Mouse (Mus musculus) liver, embryonic 11.5 days (tissue): ENCODE results near the gene Tmco4. TPM values are rescaled to one million over a fixed set of nuclear protein-coding genes. Genes with fewer than 3 reads are reported as not detected.
A peak's percentile ranks its signal among the peaks of the same experiment; 100 is the strongest.

ENCODE experiments used
- ATAC-seq: fragments of 200-750 bp; cut with Nextera tagmentation; replicated peaks from 2 replicates; pipeline ENCODE4 v1.8.0; 2017; ENCODE audit warnings: moderate number of reproducible peaks, mild to moderate bottlenecking, moderate TSS enrichment, moderate library complexity; ENCODE audit not compliant: low FRiP score
- DNase-seq: peaks from one replicate; pipeline ENCODE4 v3.0.0-alpha.2; 2017; ENCODE audit warnings: low spot score
- H3K27ac ChIP-seq: fragments of 300-500 bp; sonication (generic); 2 replicates; pipeline ENCODE4 v1.5.1; 2014; ENCODE audit warnings: mild to moderate bottlenecking, low read depth, low read length, control low read depth
- H3K27me3 ChIP-seq: fragments of 300-500 bp; sonication (generic); replicated peaks from 2 replicates; pipeline ENCODE4 v1.6.1; 2014; ENCODE audit warnings: low read length, mixed read lengths; ENCODE audit not compliant: control insufficient read depth, insufficient read depth
- H3K36me3 ChIP-seq: fragments of 300-500 bp; sonication (generic); 2 replicates; pipeline ENCODE4 v1.6.1; 2014; ENCODE audit warnings: mild to moderate bottlenecking, low read length, moderate library complexity, mixed read lengths; ENCODE audit not compliant: control insufficient read depth, insufficient read depth
- H3K4me1 ChIP-seq: fragments of 300-500 bp; sonication (generic); replicated peaks from 2 replicates; pipeline ENCODE4 v1.6.1; 2014; ENCODE audit warnings: low read length, mixed read lengths; ENCODE audit not compliant: control insufficient read depth, insufficient read depth
- H3K4me2 ChIP-seq: fragments of 300-500 bp; sonication (generic); 2 replicates; pipeline ENCODE4 v1.6.1; 2014; ENCODE audit warnings: mild to moderate bottlenecking, control low read depth, moderate library complexity
- H3K4me3 ChIP-seq: fragments of 300-500 bp; sonication (generic); 2 replicates; pipeline ENCODE4 v1.5.1; 2014; ENCODE audit warnings: low read depth, low read length, control low read depth
- H3K9ac ChIP-seq: fragments of 300-500 bp; sonication (generic); 2 replicates; pipeline ENCODE4 v1.6.1; 2014; ENCODE audit warnings: low read depth, low read length, control low read depth
- H3K9me3 ChIP-seq: fragments of 300-500 bp; sonication (generic); 2 replicates; pipeline ENCODE4 v1.6.1; 2016; ENCODE audit warnings: low read length, inconsistent platforms, mixed read lengths; ENCODE audit not compliant: control insufficient read depth
- whole genome bisulfite sequencing: fragments of 180-500 bp; shearing (Covaris S2); extraction: QIAGEN DNeasy Blood & Tissue Kit; methylation state at CpG from one replicate; pipeline ENCODE4 v1.1.7; 2014; 5-methylcytosine and 5-hydroxymethylcytosine counted together
- polyA plus RNA-seq: library from polyadenylated mRNA; unstranded; fragments of >200 nt; fragmentation: Nextera tagmentation; extraction: Ambion mirVana; gene quantifications from 2 replicates; pipeline ENCODE4 v1.2.1, GENCODE M21; 2014

The Tmco4 gene
- polyA plus RNA-seq, result 1.5 and 1.9 TPM in 2 replicates

DNA sequence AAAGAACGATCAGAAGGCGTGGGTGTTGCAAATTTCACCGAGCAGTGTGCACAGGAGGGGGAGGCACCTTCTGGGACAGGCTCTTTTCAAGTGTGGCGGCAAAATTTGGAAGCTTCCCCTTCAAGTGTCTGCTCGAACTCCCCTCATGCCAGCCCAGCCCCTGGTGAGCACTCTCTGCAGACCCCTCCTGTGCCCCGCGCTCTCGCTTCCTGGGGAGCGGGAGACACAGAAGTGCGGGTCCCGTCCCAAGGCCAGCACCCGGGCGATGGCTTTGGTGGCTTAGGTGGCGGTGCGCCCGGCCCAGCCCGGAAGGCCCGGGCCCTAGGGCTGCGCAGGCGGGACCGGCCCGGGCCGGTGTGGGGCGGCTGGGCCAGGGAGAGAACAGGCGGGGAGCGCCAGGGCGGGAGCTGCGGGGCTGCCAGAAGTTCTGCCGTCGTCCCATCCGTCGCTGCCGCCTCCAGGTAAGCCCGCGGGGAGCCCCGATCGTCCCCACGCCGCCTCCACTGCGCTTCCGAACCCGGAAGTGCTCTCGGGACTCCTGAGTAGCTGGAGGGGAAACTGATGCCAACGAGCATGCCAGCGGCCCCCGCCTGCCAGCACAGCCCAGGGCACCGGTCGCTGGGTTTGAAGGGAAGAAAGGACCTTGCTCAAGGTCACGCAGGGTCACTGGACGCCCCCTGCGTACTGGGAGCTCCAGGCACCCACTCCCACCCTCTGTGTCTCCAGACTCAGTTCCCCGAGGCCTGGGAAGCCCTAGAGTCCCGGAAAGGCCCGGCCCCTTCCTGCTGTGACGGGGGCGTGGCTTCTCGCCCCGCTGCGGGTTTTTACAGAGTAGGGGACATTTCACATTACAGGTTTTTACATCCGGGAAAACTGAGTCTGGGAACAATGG, at the start of gene Tmco4:
Tmco4 (plus strand) TSS at position 62 of the 892 bp plus-strand sequence.
- ATAC-seq (peak; percentile 82), DNase-seq (peak; percentile 82)
- Histone ChIP-seq H3K27ac (peak within 1 kb of the TSS; percentile 70), H3K36me3 (no peaks in the 10 kb centered on the region), H3K4me3 (peak within 1 kb of the TSS; percentile 73), H3K27me3 (no peaks in the 10 kb centered on the region), H3K4me1 (peaks cover 9% of the 10 kb centered on the region), H3K9me3 (no peaks in the 10 kb centered on the region), H3K4me2 (peak within 1 kb of the TSS; percentile 88), H3K9ac (peak within 1 kb of the TSS; percentile 84)
- WGBS, result under 1% methylated on average over 60 of the region's 60 CpGs

GRCm38 (mm10) chr4:138925561-138925960, 47.1 kb upstream of the Tmco4 start:
- no peak for DNase-seq
- Histone ChIP-seq H3K9ac (no peak overlapping the region), H3K4me1 (no peaks in the 10 kb centered on the region), H3K27me3 (peaks cover 7% of the 10 kb centered on the region), H3K4me3 (no peak overlapping the region), H3K27ac (no peak overlapping the region), H3K36me3 (no peaks in the 10 kb centered on the region), H3K9me3 (no peaks in the 10 kb centered on the region), H3K4me2 (no peak overlapping the region)
- 44% methylated on average over 2 of the region's 2 CpGs for WGBS
- ATAC-seq, result no peak

- no peak for DNase-seq
- H3K4me1 ChIP-seq, result no peaks in the 10 kb centered on the region
- no peak for ATAC-seq
These were observed 38.8 kb upstream of the Tmco4 start for GRCm38 (mm10) chr4:138933862-138934261.

DNA sequence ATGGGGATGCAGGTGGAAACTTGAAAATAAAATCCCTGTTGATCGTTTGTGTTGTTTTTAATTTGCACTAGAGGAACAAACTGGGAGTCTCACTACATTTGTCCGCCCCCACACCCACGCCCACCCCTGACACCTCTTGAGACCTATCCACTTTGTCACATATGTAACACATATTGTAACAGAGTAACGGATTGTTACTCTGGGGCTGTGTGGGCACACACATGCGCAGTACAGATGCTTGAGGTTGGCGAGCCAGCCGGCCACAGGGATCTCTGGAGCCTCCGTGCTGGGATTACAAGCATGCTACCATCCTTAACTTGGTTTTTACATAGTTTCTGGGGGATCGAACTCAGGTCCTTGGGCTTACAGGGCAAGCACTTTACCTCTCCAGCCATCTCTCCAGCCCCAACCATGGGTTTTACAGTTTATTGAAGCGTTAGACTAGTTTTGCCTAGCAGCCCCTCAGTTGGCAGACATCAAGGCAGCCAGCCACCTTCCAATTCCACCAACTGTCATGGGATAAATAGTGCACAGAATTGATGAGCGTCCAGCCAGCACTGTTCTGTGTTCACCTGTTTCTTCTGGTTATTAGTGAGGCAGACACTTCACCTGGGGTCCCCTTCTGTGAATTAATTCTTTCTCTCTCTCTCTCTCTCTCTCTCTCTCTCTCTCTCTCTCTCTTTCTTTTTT, 38.1 kb upstream of the Tmco4 start:
- Histone ChIP-seq H3K9ac (no peak overlapping the region), H3K27me3 (no peaks in the 10 kb centered on the region), H3K9me3 (no peaks in the 10 kb centered on the region), H3K4me2 (no peak overlapping the region), H3K36me3 (no peaks in the 10 kb centered on the region), H3K27ac (no peak overlapping the region), H3K4me3 (no peak overlapping the region), H3K4me1 (no peaks in the 10 kb centered on the region)
- ATAC-seq (no peak), DNase-seq (no peak)
- 78% methylated on average over 11 of the region's 11 CpGs for WGBS

More at GRCm38 (mm10) chr4:138933862-138934261, 38.8 kb upstream of the Tmco4 start:
- WGBS, result 45% methylated on average over 3 of the region's 3 CpGs
- no peaks in the 10 kb centered on the region for H3K9me3 ChIP-seq
- H3K4me2 ChIP-seq, result no peak overlapping the region
- H3K4me3 ChIP-seq, result no peak overlapping the region
- H3K36me3 ChIP-seq, result no peaks in the 10 kb centered on the region
- no peak overlapping the region for H3K27ac ChIP-seq
- H3K27me3 ChIP-seq, result no peaks in the 10 kb centered on the region
- H3K9ac ChIP-seq, result no peak overlapping the region

GRCm38 (mm10) chr4:138938495-138939269, 34.0 kb upstream of the Tmco4 start:
- Histone ChIP-seq H3K4me3 (no peak overlapping the region), H3K9ac (no peak overlapping the region), H3K4me1 (no peaks in the 10 kb centered on the region), H3K9me3 (no peaks in the 10 kb centered on the region), H3K36me3 (no peaks in the 10 kb centered on the region), H3K27me3 (no peaks in the 10 kb centered on the region), H3K27ac (no peak overlapping the region), H3K4me2 (no peak overlapping the region)
- DNase-seq (no peak), ATAC-seq (no peak)
- WGBS, result 74% methylated on average over 10 of the region's 10 CpGs

DNA sequence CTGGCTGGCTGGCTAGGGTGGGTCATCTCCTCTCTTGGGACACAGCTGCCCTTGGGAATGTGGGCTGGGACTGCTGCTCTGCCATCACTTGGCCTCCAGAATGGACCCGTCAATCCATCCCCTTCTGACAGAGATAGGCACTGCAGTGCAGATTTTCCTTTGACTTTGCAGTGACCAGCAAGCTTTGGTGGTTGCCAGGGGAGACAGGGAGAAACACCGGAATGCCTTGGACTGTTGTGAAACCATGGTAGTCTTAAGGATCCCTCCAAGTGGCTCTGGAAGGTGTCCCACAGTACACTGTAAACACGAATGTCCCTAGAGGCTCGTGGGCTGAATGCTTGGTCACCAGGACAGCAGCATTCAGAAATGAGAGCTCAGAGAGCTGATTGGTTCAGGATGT, 33.2 kb upstream of the Tmco4 start:
- no peak for ATAC-seq
- H3K4me1 ChIP-seq, result no peaks in the 10 kb centered on the region
- H3K9me3 ChIP-seq, result no peaks in the 10 kb centered on the region
- H3K27me3 ChIP-seq, result no peaks in the 10 kb centered on the region
- H3K27ac ChIP-seq, result no peak overlapping the region
- no peak overlapping the region for H3K4me3 ChIP-seq
- no peak for DNase-seq
- WGBS, result 68% methylated on average over 4 of the region's 4 CpGs
- no peak overlapping the region for H3K4me2 ChIP-seq
- H3K36me3 ChIP-seq, result no peaks in the 10 kb centered on the region
- H3K9ac ChIP-seq, result no peak overlapping the region

DNA sequence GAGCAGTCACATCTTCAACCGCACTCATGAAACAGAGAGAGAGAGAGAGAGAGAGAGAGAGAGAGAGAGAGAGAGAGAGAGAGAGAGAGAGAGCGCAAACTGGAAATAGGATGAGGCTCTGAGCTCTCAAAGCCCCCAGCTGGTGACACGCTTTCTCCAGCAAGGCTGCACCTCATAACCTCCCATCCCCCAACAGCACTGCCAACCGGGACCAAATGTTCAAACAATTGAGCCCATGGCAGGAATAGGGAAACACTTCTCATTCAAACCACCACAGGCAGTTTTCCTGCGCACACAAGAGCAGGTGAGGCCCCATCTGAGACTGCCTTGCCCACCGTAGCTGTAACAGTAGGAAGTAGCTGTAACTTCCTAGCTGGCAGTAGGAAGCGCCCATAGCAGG, 31.3 kb upstream of the Tmco4 start:
- no peak overlapping the region for H3K4me3 ChIP-seq
- no peak overlapping the region for H3K9ac ChIP-seq
- H3K4me2 ChIP-seq, result no peak overlapping the region
- H3K4me1 ChIP-seq, result no peaks in the 10 kb centered on the region
- no peak for DNase-seq
- ATAC-seq, result no peak
- H3K27ac ChIP-seq, result no peak overlapping the region
- H3K9me3 ChIP-seq, result no peaks in the 10 kb centered on the region
- 30% methylated on average over 7 of the region's 7 CpGs for WGBS
- H3K27me3 ChIP-seq, result no peaks in the 10 kb centered on the region
- no peaks in the 10 kb centered on the region for H3K36me3 ChIP-seq

- WGBS, result 60% methylated on average over 6 of the region's 6 CpGs
- Histone ChIP-seq H3K36me3 (no peaks in the 10 kb centered on the region), H3K4me3 (no peak overlapping the region), H3K27me3 (no peaks in the 10 kb centered on the region), H3K9me3 (no peaks in the 10 kb centered on the region), H3K4me1 (no peaks in the 10 kb centered on the region), H3K27ac (no peak overlapping the region), H3K9ac (no peak overlapping the region), H3K4me2 (no peak overlapping the region)
- DNase-seq, result no peak
- ATAC-seq, result no peak
These were observed 30.7 kb upstream of the Tmco4 start for GRCm38 (mm10) chr4:138941966-138942365.
